Mouse (Mus musculus): ENCODE data around the gene Bicdl1. TPM values are rescaled to one million over a fixed set of nuclear protein-coding genes. Genes with fewer than 3 reads are reported as not detected.

Gene Bicdl1
- total RNA-seq, 1 experiment from 2014 or later, result 0.87 TPM

GRCm38 (mm10) chr5:115631505-115632357 is 99.7 kb downstream of the Bicdl1 start, which contains the start of gene Rab35:
TSS of gene Rab35 (plus strand) at chr5:115631908.
- ATAC-seq (replicated peaks; ENCODE audit: low read depth, poor library complexity, severe bottlenecking), result peak; percentile 66

- no peak for ATAC-seq (replicated peaks; ENCODE audit: low read depth, poor library complexity, severe bottlenecking)
Observed at GRCm38 (mm10) chr5:115630291-115630690, 101.1 kb downstream of the Bicdl1 start.

GRCm38 (mm10) chr5:115629672-115630071 is 101.7 kb downstream of the Bicdl1 start:
- ATAC-seq (replicated peaks; ENCODE audit: low read depth, poor library complexity, severe bottlenecking), result no peak

DNA sequence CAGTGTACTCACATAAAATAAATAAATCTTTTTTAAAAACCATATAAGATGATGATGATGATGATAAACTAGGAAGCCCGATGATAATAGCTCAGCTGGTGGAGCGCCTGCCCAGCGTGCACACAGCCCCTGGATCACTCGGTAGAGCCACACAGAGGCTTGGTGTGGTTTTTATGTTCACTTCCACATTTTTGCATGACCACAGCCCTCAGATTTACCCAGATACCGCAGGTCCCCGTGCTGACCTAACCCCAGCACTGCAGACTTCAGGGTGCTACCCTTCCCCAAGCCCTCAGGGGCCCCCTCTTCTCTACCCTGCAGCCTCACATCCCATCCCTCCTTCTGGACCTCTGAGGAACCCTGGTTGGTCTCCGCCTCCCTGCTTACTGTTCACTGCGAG is 103.3 kb downstream of the Bicdl1 start:
- peak; percentile 71 for ATAC-seq (replicated peaks; ENCODE audit: low read depth, poor library complexity, severe bottlenecking)

DNA sequence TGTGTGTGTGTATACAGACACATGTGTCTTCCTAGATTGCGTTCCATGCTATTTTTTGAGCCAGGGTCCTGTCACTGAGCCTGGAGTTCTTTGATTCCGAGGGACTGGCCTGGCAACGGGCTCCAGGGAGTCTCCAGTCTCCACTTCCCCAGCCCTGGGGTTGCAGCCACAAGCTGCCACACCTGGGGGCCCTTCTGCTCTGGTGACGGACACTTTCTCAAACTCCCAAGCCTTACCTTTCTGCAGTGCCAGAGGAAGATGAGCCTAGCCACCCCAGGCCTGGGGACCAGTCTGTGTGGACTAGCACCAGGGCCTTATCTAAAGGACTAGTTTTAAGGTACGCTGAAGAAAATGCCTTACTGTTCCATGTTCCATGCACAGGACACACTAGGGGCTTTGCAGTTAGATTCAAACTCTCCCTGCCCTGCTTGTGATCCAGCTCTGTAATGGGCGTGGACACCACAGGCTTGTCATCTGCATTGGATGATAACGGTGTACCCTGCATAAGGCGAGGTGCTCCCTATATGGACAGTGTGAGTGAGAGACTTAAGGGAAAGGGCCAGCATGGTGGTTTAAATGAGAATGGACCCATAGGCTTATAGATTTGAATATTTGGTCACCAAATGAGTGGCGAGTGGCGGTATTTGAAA is 105.1 kb downstream of the Bicdl1 start:
- ATAC-seq (replicated peaks; ENCODE audit: low read depth, poor library complexity, severe bottlenecking), result no peak

DNA sequence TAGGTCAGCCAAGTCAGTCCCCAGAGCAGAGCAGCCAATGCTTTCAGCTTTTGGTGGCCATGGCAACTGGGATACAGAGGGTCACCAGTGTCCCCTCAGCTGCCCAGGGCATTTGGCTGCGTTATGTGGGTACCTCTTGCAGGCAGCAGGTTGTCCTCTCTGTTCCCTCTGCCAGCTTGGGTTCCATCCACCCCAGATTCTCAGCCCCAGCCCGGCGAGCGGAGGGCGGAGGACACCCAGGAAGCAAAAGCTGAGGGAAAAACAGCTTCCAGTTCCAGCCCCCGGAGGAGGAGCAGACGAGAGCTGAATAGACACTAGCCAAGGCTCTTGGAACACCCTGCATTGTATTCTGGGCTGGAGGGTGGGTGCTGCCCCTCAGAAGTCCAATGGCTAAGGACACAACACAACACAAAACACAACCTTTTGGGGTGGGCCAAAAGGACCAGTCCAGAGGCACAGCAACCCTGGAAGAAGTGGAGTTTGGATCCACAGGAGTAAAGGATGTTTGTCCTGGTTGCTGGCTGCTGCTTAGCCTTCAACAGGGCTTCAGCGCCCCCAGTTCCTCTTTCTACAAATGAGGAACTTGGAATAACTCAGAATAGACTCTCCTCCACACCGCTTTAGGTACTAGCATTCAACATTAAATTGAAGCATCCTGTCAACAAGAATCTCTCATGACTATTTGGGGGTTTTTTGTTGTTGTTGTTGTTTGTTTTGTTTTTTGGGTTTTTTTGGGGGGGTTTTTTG is 107.6 kb downstream of the Bicdl1 start:
- peak; percentile 56 for ATAC-seq (replicated peaks; ENCODE audit: low read depth, poor library complexity, severe bottlenecking)

- no peak for ATAC-seq (replicated peaks; ENCODE audit: low read depth, poor library complexity, severe bottlenecking)
Observed at GRCm38 (mm10) chr5:115622686-115623085, 108.7 kb downstream of the Bicdl1 start.

GRCm38 (mm10) chr5:115619690-115620089 is 111.7 kb downstream of the Bicdl1 start:
- ATAC-seq (replicated peaks; ENCODE audit: low read depth, poor library complexity, severe bottlenecking), result no peak

GRCm38 (mm10) chr5:115614948-115615347 is 116.5 kb downstream of the Bicdl1 start:
- peak; percentile 59 for ATAC-seq (replicated peaks; ENCODE audit: low read depth, poor library complexity, severe bottlenecking)

- ATAC-seq (replicated peaks; ENCODE audit: low read depth, poor library complexity, severe bottlenecking), result no peak
Observed at GRCm38 (mm10) chr5:115613332-115613731, 118.1 kb downstream of the Bicdl1 start.

- ATAC-seq (replicated peaks; ENCODE audit: low read depth, poor library complexity, severe bottlenecking), result no peak
Observed at GRCm38 (mm10) chr5:115611566-115611965, 119.9 kb downstream of the Bicdl1 start.

GRCm38 (mm10) chr5:115603561-115603960 is 127.9 kb downstream of the Bicdl1 start:
- ATAC-seq (replicated peaks; ENCODE audit: low read depth, poor library complexity, severe bottlenecking), result no peak

Other genes starting within 250 kb of the Bicdl1 start
- 3.6 and 14.3 TPM in 2 replicates for gene Sirt4, start 246.9 kb downstream of the Bicdl1 start, total RNA-seq (2017)
- 31.2 and 72.4 TPM in 2 replicates for gene Pxn, start 224.9 kb downstream of the Bicdl1 start, total RNA-seq (2017)
- gene Rplp0, start 172.2 kb downstream of the Bicdl1 start, total RNA-seq (2017), result 1,584 and 1,794 TPM in 2 replicates
- 32.6 and 41.8 TPM in 2 replicates for gene Gcn1l1, start 166.4 kb downstream of the Bicdl1 start, total RNA-seq (2017)
- gene Rab35, start 99.7 kb downstream of the Bicdl1 start, total RNA-seq (2017), result 38.2 and 38.4 TPM in 2 replicates
- gene Cit, start 113.7 kb upstream of the Bicdl1 start, total RNA-seq (2017), result 45.8 and 51.2 TPM in 2 replicates

Measured in common myeloid progenitor, adult 5-6 weeks (primary cell).